Mouse (Mus musculus): ENCODE measurements around the gene Luc7l2.

- TF ChIP-seq CTCF (IDR thresholded peaks at IDR 0.05; ENCODE audit: insufficient read depth, low read depth, low read length) = no peak
- no peak for TF ChIP-seq POLR2A (IDR thresholded peaks at IDR 0.05; ENCODE audit: insufficient read depth, low read depth, low read length)
Observed at GRCm38 (mm10) chr6:38523851-38524250, 27.3 kb upstream of the Luc7l2 start.
